Mouse (Mus musculus): ENCODE measurements around the gene 1110032F04Rik. TPM values are rescaled to one million over a fixed set of nuclear protein-coding genes. Genes with fewer than 3 reads are reported as not detected.

1110032F04Rik gene
- total and polyA plus RNA-seq, 3 experiments = 0.08 TPM; not detected in 2

- Histone ChIP-seq H3K27me3 (replicated peaks) (no peaks in the 10 kb centered on the region), H3K9ac (ENCODE audit: insufficient read depth, low read depth) (no peak overlapping the region), H3K4me3 (replicated peaks in 1 of 3; ENCODE audit: low read depth in 2 of 3, low read length in 2 of 3, poor library complexity in 1 of 3) (no peak overlapping the region), H3K4me2 (ENCODE audit: insufficient read depth, low read depth, poor library complexity, severe bottlenecking) (no peak overlapping the region), H3K79me2 (replicated peaks; ENCODE audit: control insufficient read depth, extremely low read depth, insufficient read depth, poor library complexity, severe bottlenecking) (no peaks in the 10 kb centered on the region), H3K27ac (ENCODE audit: insufficient read depth, low read depth) (no peak overlapping the region), H3K36me3 (replicated peaks in 1 of 2; ENCODE audit: control insufficient read depth in 1 of 2, insufficient read depth in 1 of 2, low read length in 1 of 2) (no peaks in the 10 kb centered on the region), H3K4me1 (ENCODE audit: control insufficient read depth in 1 of 2, insufficient read depth in 2 of 2) (peaks cover 8 to 24% of the 10 kb centered on the region in 2 experiments), H3K9me3 (replicated peaks; ENCODE audit: low read length) (no peaks in the 10 kb centered on the region)
- TF ChIP-seq KAT2A (IDR thresholded peaks at IDR 0.05; ENCODE audit: insufficient replicate concordance, low read length) (no peak), BHLHE40 (IDR thresholded peaks at IDR 0.05; ENCODE audit: low read depth, low read length) (no peak), RAD21 (IDR thresholded peaks at IDR 0.05; ENCODE audit: low read depth, low read length) (no peak), CHD1 (IDR thresholded peaks at IDR 0.05; ENCODE audit: low read depth, low read length) (no peak), POLR2A (IDR thresholded peaks at IDR 0.05; ENCODE audit: low read depth, low read length) (no peak), ETS1 (conservative IDR thresholded peaks at IDR 0.05; ENCODE audit: low read depth, low read length) (no peak), MAX (IDR thresholded peaks at IDR 0.05; ENCODE audit: low read length) (no peak), MAZ (IDR thresholded peaks at IDR 0.05; ENCODE audit: low read depth, low read length) (no peak), USF1 (IDR thresholded peaks at IDR 0.05; ENCODE audit: low read depth, low read length) (no peak), E2F4 (IDR thresholded peaks at IDR 0.05; ENCODE audit: insufficient replicate concordance, low read depth, low read length) (no peak), SIN3A (IDR thresholded peaks at IDR 0.05; ENCODE audit: low read length) (no peak), UBTF (IDR thresholded peaks at IDR 0.05; ENCODE audit: low read depth, low read length) (no peak), TBP (conservative IDR thresholded peaks at IDR 0.05; ENCODE audit: low read depth, low read length) (no peak), MAFK (IDR thresholded peaks at IDR 0.05; ENCODE audit: insufficient replicate concordance, low read length) (no peak), ZC3H11A (IDR thresholded peaks at IDR 0.05; ENCODE audit: low read depth, low read length) (no peak), ZKSCAN1 (IDR thresholded peaks at IDR 0.05; ENCODE audit: borderline replicate concordance, low read depth, low read length) (no peak)
- dilution Hi-C loops (cut with MboI; ENCODE audit: extremely low pct_ligation_motif_present, extremely low pct_unique_long_range_greater_than_20kb, low sequenced_read_pairs) = no loop called here
- no peak for DNase-seq (ENCODE audit: extremely low read depth)
- in situ Hi-C loops (cut with MboI; ENCODE audit: low pct_ligation_motif_present, low pct_unique_long_range_greater_than_20kb, low sequenced_read_pairs) = no loop called here
Observed at GRCm38 (mm10) chr3:68844025-68844424, 25.4 kb upstream of the 1110032F04Rik start.

GRCm38 (mm10) chr3:68848323-68848722 is 21.1 kb upstream of the 1110032F04Rik start:
- Histone ChIP-seq H3K4me1 (ENCODE audit: control insufficient read depth in 1 of 2, insufficient read depth in 2 of 2) (no peaks in the 10 kb centered on the region), H3K4me2 (ENCODE audit: insufficient read depth, low read depth, poor library complexity, severe bottlenecking) (no peak overlapping the region), H3K36me3 (replicated peaks in 1 of 2; ENCODE audit: control insufficient read depth in 1 of 2, insufficient read depth in 1 of 2, low read length in 1 of 2) (no peaks in the 10 kb centered on the region), H3K9me3 (replicated peaks; ENCODE audit: low read length) (no peaks in the 10 kb centered on the region), H3K79me2 (replicated peaks; ENCODE audit: control insufficient read depth, extremely low read depth, insufficient read depth, poor library complexity, severe bottlenecking) (no peaks in the 10 kb centered on the region), H3K27ac (ENCODE audit: insufficient read depth, low read depth) (no peak overlapping the region), H3K27me3 (replicated peaks) (no peaks in the 10 kb centered on the region), H3K9ac (ENCODE audit: insufficient read depth, low read depth) (no peak overlapping the region), H3K4me3 (replicated peaks in 1 of 3; ENCODE audit: low read depth in 2 of 3, low read length in 2 of 3, poor library complexity in 1 of 3) (no peak overlapping the region)
- in situ Hi-C loops (cut with MboI; ENCODE audit: low pct_ligation_motif_present, low pct_unique_long_range_greater_than_20kb, low sequenced_read_pairs) = no loop called here
- dilution Hi-C loops (cut with MboI; ENCODE audit: extremely low pct_ligation_motif_present, extremely low pct_unique_long_range_greater_than_20kb, low sequenced_read_pairs) = no loop called here
- no peak for DNase-seq (ENCODE audit: extremely low read depth)
- TF ChIP-seq E2F4 (IDR thresholded peaks at IDR 0.05; ENCODE audit: insufficient replicate concordance, low read depth, low read length) (no peak), MEF2A (IDR thresholded peaks at IDR 0.05; ENCODE audit: borderline replicate concordance, low read depth, low read length) (no peak), CTCF (conservative IDR thresholded peaks at IDR 0.05 in 1 of 2, IDR thresholded peaks at IDR 0.05 in 1 of 2; ENCODE audit: low read depth in 2 of 2, low read length in 2 of 2) (no peak), MXI1 (IDR thresholded peaks at IDR 0.05; ENCODE audit: low read depth, low read length) (no peak), NELFE (IDR thresholded peaks at IDR 0.05; ENCODE audit: low read depth, low read length) (no peak)

Measured in CH12.LX (cell line).